Mouse (Mus musculus): Measurements from ENCODE around the gene Igf2bp3.

Gene Igf2bp3

GRCm38 (mm10) chr6:49218275-49218802 lies 3.6 kb upstream of the Igf2bp3 start:
- DNase-seq (ENCODE audit: low spot score), result peak; percentile 83

- peak; percentile 99 for DNase-seq (ENCODE audit: low spot score)
These were observed 3.0 kb upstream of the Igf2bp3 start for GRCm38 (mm10) chr6:49217581-49218274.

DNA sequence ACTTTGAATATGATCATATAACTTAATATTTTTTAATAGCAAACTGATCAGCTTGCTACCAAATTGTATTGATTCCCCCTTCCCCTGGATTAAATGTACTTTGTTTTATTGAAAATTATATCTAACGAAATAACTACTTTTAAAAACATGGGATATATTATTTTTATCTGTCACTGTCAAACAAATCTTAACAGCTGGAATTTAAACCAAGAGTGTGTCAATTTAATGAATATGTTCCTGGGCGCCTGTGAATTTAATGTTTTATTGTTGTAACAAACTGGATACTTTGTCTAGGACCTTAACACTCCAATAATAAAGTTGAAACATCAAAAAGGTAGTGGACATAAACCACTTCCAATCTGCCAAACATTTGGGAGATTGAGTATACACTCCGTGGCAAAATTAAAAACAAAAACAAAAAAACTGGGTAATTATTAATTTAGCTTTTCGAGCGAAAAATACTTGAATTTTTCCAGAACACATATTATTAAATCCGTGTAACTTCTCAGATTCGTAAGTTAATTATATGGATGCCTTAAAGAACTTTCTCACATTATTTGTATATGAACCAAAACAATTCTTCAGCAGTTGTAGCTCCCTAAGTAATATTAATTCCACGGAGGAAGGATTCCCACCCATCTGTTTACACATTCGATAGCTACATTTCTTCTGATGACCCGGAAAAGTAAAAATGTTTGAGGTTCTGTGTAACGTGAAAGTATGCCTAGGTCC lies 2.2 kb upstream of the Igf2bp3 start:
- DNase-seq (ENCODE audit: low spot score), result peak; percentile 28

- DNase-seq (ENCODE audit: low spot score), result peak; percentile 50
These were observed 1.2 kb upstream of the Igf2bp3 start for GRCm38 (mm10) chr6:49215748-49216585.

DNA sequence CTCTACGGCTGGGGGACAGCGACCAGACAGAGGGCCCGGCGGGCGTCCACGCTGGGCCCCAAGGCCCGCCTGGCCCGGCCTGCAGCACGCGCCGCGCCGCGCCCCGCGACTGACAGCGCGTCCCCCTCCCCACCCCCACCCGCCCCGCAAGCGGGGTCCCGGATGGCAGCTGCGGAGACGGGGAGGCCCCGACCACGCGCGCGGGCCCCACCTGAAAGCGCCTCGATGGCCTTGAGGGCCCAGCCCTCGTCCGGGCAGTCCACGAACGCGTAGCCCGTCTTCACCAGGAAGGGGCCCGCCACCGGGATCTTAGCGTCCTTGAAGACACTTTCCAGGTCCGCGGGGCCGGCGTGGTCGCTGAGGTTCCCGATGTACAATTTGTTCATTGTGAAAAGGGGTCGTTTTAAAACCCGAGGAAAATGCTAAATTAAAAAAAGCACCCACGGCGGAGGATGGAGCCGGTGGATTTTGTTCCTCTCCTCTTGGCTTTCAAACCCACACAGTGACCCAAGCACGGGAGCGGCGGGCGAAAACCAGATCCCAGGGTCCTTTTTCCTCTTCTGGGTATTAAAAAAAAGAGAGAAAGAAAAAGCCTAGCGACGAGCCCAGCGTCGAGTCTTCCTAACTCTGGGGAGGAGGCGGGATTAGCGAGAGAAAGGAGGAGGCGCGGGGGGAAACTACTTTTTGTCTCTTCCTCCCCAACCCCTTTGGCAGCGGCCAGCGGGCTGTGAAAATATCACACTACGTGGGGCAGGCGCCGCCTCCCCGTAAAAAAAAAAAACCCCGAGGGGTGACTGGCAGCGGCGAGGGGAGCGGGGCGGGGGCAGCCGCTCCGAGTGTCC lies 450 bp downstream of the Igf2bp3 start:
- peak; percentile 94 for DNase-seq (ENCODE audit: low spot score)

- DNase-seq (ENCODE audit: low spot score), result peak; percentile 57
These were observed 1.1 kb downstream of the Igf2bp3 start for GRCm38 (mm10) chr6:49213581-49214085.

GRCm38 (mm10) chr6:49212931-49213580 lies 1.7 kb downstream of the Igf2bp3 start:
- peak; percentile 29 for DNase-seq (ENCODE audit: low spot score)

GRCm38 (mm10) chr6:49212141-49212540 lies 2.6 kb downstream of the Igf2bp3 start:
- peak; percentile 69 for DNase-seq (ENCODE audit: low spot score)

DNA sequence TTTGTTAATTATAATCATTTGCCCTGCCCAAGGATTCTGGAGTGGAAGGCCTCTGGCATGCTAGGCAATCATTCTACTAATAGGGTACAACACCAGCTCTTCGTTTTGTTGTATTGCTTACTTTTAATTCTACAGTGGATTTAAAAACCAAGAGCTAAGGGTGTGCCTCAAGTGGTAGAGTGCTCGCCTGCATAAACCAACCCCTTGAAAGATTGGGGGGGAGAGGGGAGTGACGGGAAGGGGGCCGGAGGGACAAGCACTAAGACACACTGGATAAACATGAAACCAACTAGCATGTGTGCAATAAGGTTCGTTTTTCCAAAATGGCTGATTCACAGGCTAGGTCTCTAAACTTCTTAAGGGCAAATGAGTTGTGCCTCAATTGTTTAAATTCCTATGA lies 3.2 kb downstream of the Igf2bp3 start:
- DNase-seq (ENCODE audit: low spot score), result no peak

GRCm38 (mm10) chr6:49209881-49210854 lies 4.6 kb downstream of the Igf2bp3 start:
- DNase-seq (ENCODE audit: low spot score), result peak; percentile 84

- DNase-seq (ENCODE audit: low spot score), result peak; percentile 30
These were observed 5.8 kb downstream of the Igf2bp3 start for GRCm38 (mm10) chr6:49208935-49209334.

DNA sequence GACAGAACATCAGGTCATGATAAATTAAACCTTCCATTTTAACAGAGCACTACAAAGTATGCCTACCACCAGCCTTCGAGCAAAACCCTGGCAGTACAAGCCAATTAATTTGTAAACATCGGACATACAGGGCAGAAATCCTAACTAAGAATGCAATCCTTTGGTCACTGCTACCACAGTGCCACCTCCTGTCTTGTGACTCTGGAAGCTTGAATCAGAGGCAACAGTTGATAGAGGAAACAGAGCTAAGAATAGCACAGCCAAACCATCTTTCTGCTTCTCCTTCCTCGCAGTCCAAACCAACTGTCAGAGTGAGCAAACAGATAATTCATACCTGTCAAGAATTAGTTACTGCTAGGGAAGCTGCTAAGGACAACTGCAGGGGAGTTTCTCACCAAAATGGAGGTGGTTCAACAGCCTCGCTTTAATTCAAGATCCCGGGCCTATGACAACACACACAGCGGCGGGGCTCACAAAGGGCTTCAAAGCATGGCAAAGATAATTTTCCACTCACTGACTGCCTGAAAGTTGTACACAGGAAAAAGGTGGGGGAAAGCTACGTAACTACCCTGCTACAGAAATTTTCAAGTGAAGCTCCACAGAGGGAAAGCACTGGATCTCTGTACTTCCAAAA lies 6.3 kb downstream of the Igf2bp3 start:
- no peak for DNase-seq (ENCODE audit: low spot score)

GRCm38 (mm10) chr6:49206416-49206815 lies 8.3 kb downstream of the Igf2bp3 start:
- DNase-seq (ENCODE audit: low spot score), result no peak

DNA sequence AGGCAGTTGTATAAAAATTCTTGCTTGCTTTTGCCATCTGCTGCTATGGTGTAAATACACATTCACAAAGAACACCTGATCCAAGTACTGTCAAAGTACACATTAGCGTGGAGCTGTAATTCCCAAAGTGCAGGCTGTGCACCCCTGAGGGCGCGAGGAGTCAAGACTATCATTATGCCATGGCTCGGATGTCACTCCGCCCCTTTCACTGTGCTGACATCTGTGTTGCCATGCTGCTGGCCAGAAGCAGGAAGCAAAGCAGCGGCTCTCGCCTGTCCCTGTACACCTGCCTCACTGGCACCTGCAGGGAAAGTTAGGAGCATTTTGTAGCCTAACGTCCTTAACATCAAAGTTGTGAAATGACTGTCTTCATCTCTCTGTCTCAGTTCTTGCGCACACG lies 19.6 kb downstream of the Igf2bp3 start:
- DNase-seq (ENCODE audit: low spot score), result peak; percentile 27

DNA sequence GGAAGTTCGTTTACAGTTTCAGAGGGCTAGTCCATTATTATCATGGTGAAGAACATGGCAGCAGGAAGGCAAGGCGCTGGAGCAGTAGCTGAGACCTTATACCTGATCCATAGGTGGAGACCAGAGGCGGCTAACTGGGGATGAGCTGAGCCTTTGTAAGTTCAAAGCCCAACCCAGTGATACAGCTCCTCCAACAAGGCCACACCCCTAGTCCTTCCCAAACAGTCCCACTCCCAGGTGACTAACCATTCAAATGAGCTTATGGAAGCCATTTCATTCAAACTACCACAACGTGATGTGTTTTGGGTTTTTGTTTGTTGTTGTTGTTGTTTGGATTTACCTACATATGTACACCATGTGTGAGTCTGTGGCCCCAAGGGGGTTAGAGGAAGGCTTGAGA lies 20.2 kb downstream of the Igf2bp3 start:
- DNase-seq (ENCODE audit: low spot score), result no peak

- DNase-seq (ENCODE audit: low spot score), result no peak
These were observed 25.4 kb downstream of the Igf2bp3 start for GRCm38 (mm10) chr6:49189363-49189762.

DNA sequence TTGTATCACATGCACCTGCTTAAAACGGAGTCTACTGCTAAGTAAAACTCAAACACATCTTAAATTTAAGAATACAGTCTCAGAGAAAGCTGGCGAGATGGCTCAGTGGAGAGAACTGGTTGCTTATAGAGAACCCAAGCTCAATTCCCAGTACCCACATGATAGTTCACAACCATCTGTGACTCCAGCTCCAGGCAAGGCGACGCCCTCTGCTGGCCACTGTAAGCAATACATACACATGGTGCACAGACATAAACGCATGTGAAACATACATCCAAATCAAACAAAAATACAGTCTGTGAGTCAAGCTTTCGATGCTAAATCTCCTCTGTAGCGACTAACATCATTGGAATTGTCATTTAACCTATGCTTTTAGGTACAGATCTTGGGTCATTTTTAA lies 27.5 kb downstream of the Igf2bp3 start:
- DNase-seq (ENCODE audit: low spot score), result no peak

GRCm38 (mm10) chr6:49176018-49176417 lies 38.7 kb downstream of the Igf2bp3 start:
- DNase-seq (ENCODE audit: low spot score), result no peak

- DNase-seq (ENCODE audit: low spot score), result no peak
These were observed 40.1 kb downstream of the Igf2bp3 start for GRCm38 (mm10) chr6:49174616-49175015.
